Mouse (Mus musculus) MEL (cell line): ENCODE data around the gene Qrich1. TPM values are rescaled to one million over a fixed set of nuclear protein-coding genes. Genes with fewer than 3 reads are reported as not detected.

Experiments
- DNase-seq: peaks from one replicate; pipeline ENCODE4 v3.0.0; 2011; ENCODE audit warnings: low read depth, low spot score
- H3K27ac ChIP-seq: 2 replicates; pipeline ENCODE4 v1.5.1; 2012; ENCODE audit warnings: low read depth, mild to moderate bottlenecking, control low read depth, low read length, moderate library complexity; ENCODE audit not compliant: control insufficient read depth
- H3K27me3 ChIP-seq, 2 experiments: fragments of 150-350 bp in 1 of 2; sonication (generic) in 1 of 2; 2 replicates each; pipeline ENCODE4 v1.6.1; 2012; ENCODE audit warnings: low read length in 2 of 2, mild to moderate bottlenecking in 2 of 2, improper control_type of control experiment in 1 of 2, moderate library complexity in 1 of 2; ENCODE audit not compliant: insufficient read depth in 2 of 2, control insufficient read depth in 1 of 2
- H3K36me3 ChIP-seq, 2 experiments: 2 replicates each; pipeline ENCODE4 v1.6.1; 2012 to 2014; ENCODE audit warnings: low read length in 2 of 2, improper control_type of control experiment in 1 of 2, inconsistent platforms in 1 of 2, mild to moderate bottlenecking in 1 of 2; ENCODE audit not compliant: insufficient read depth in 2 of 2, control insufficient read depth in 1 of 2
- H3K4me1 ChIP-seq, 2 experiments: fragments of 150-350 bp in 1 of 2; sonication (generic) in 1 of 2; 2 replicates each; pipeline ENCODE4 v1.6.1; 2012; ENCODE audit warnings: low read length in 2 of 2, improper control_type of control experiment in 1 of 2, mild to moderate bottlenecking in 1 of 2; ENCODE audit not compliant: insufficient read depth in 2 of 2, control insufficient read depth in 1 of 2
- H3K4me3 ChIP-seq, 2 experiments: fragments of 150-350 bp in 1 of 2; sonication (generic) in 1 of 2; 2 replicates each; pipeline ENCODE4 v1.5.1; 2012; ENCODE audit warnings: low read depth in 2 of 2, low read length in 2 of 2, mild to moderate bottlenecking in 2 of 2, moderate library complexity in 2 of 2, control low read depth in 1 of 2, improper control_type of control experiment in 1 of 2; ENCODE audit not compliant: control insufficient read depth in 1 of 2, insufficient read depth in 1 of 2
- H3K79me2 ChIP-seq: 2 replicates; pipeline ENCODE4 v1.6.1; 2012; ENCODE audit warnings: mild to moderate bottlenecking, low read length, moderate library complexity; ENCODE audit not compliant: control insufficient read depth, poor library complexity, insufficient read depth
- H3K9ac ChIP-seq: 2 replicates; pipeline ENCODE4 v1.6.1; 2012; ENCODE audit warnings: low read depth, mild to moderate bottlenecking, control low read depth, low read length, moderate library complexity; ENCODE audit not compliant: control insufficient read depth, poor library complexity, severe bottlenecking
- H3K9me3 ChIP-seq: fragments of 150-350 bp; sonication (generic); replicated peaks from 2 replicates; pipeline ENCODE4 v1.6.1; 2012; ENCODE audit warnings: mild to moderate bottlenecking, low read length, improper control_type of control experiment, moderate library complexity; ENCODE audit not compliant: insufficient read depth
- CHD1 ChIP-seq: IDR thresholded peaks from 2 replicates; pipeline ENCODE4 v1.6.1; 2012; ENCODE audit warnings: low read depth, mild to moderate bottlenecking, inconsistent platforms, low read length, improper control_type of control experiment
- CTCF ChIP-seq, 3 experiments: IDR thresholded peaks in 2 of 3; conservative IDR thresholded peaks in 1 of 3; 2 replicates each; pipeline ENCODE4 v1.5.1; 2011 to 2012; ENCODE audit warnings: low read length in 3 of 3, low read depth in 2 of 3, mild to moderate bottlenecking in 2 of 3, improper control_type of control experiment in 1 of 3, inconsistent platforms in 1 of 3, mixed read lengths in 1 of 3, moderate library complexity in 1 of 3; ENCODE audit not compliant: control insufficient read depth in 1 of 3, insufficient read depth in 1 of 3, poor library complexity in 1 of 3, severe bottlenecking in 1 of 3
- E2F4 ChIP-seq: IDR thresholded peaks from 2 replicates; pipeline ENCODE4 v1.6.1; 2011; ENCODE audit warnings: low read depth, low read length, improper control_type of control experiment, borderline replicate concordance
- ETS1 ChIP-seq: IDR thresholded peaks from 2 replicates; pipeline ENCODE4 v1.6.1; 2012; ENCODE audit warnings: low read depth, mild to moderate bottlenecking, inconsistent platforms, low read length, improper control_type of control experiment, moderate library complexity
- GABPA ChIP-seq: IDR thresholded peaks from 2 replicates; pipeline ENCODE4 v1.6.1; 2012; ENCODE audit warnings: low read depth, mild to moderate bottlenecking, inconsistent platforms, low read length, improper control_type of control experiment, moderate library complexity
- HCFC1 ChIP-seq: IDR thresholded peaks from 2 replicates; pipeline ENCODE4 v1.6.1; 2012; ENCODE audit warnings: low read depth, mild to moderate bottlenecking, inconsistent platforms, low read length, improper control_type of control experiment, moderate library complexity
- MAFK ChIP-seq: IDR thresholded peaks from 2 replicates; pipeline ENCODE4 v1.6.1; 2011; ENCODE audit warnings: low read depth, mild to moderate bottlenecking, low read length, improper control_type of control experiment, borderline replicate concordance
- MAX ChIP-seq: IDR thresholded peaks from 2 replicates; pipeline ENCODE4 v1.6.1; 2011; ENCODE audit warnings: low read length, improper control_type of control experiment
- MYB ChIP-seq: IDR thresholded peaks from 2 replicates; pipeline ENCODE4 v1.6.1; 2011; ENCODE audit warnings: mild to moderate bottlenecking, low read depth, low read length, improper control_type of control experiment
- POLR2A ChIP-seq, 2 experiments: IDR thresholded peaks; 2 replicates each; pipeline ENCODE4 v1.6.1; 2011 to 2012; ENCODE audit warnings: low read length in 2 of 2, mild to moderate bottlenecking in 2 of 2, control low read depth in 1 of 2, improper control_type of control experiment in 1 of 2, low read depth in 1 of 2, moderate library complexity in 1 of 2; ENCODE audit not compliant: control insufficient read depth in 1 of 2, insufficient read depth in 1 of 2, poor library complexity in 1 of 2
- POLR2AphosphoS2 ChIP-seq: IDR thresholded peaks from 2 replicates; pipeline ENCODE4 v1.6.1; 2011; ENCODE audit warnings: low read length, improper control_type of control experiment
- POLR2AphosphoS5 ChIP-seq: IDR thresholded peaks from 2 replicates; pipeline ENCODE4 v1.6.1; 2012; ENCODE audit warnings: low read depth, borderline replicate concordance, mild to moderate bottlenecking, inconsistent platforms, low read length, moderate library complexity, mixed read lengths
- RCOR1 ChIP-seq: IDR thresholded peaks from 2 replicates; pipeline ENCODE4 v1.6.1; 2012; ENCODE audit warnings: low read depth, mild to moderate bottlenecking, inconsistent platforms, low read length, improper control_type of control experiment
- SIN3A ChIP-seq: IDR thresholded peaks from 2 replicates; pipeline ENCODE4 v1.6.1; 2012; ENCODE audit warnings: low read length, improper control_type of control experiment, inconsistent platforms
- TCF12 ChIP-seq: IDR thresholded peaks from 2 replicates; pipeline ENCODE4 v1.6.1; 2014; ENCODE audit warnings: low read depth, mild to moderate bottlenecking, inconsistent platforms, low read length, improper control_type of control experiment, moderate library complexity
- USF1 ChIP-seq: IDR thresholded peaks from 2 replicates; pipeline ENCODE4 v1.6.1; 2014; ENCODE audit warnings: low read depth, mild to moderate bottlenecking, inconsistent platforms, low read length, improper control_type of control experiment, moderate library complexity
- USF2 ChIP-seq, 2 experiments: IDR thresholded peaks; 2 replicates each; pipeline ENCODE4 v1.6.1; 2011 to 2012; ENCODE audit warnings: improper control_type of control experiment in 2 of 2, low read length in 2 of 2, borderline replicate concordance in 1 of 2, inconsistent platforms in 1 of 2, low read depth in 1 of 2, mild to moderate bottlenecking in 1 of 2; ENCODE audit not compliant: insufficient read depth in 1 of 2
- ZMIZ1 ChIP-seq: IDR thresholded peaks from 2 replicates; pipeline ENCODE4 v1.6.1; 2012; ENCODE audit warnings: low read depth, mild to moderate bottlenecking, inconsistent platforms, low read length, improper control_type of control experiment, moderate library complexity
- ZNF384 ChIP-seq: IDR thresholded peaks from 2 replicates; pipeline ENCODE4 v1.6.1; 2012; ENCODE audit warnings: low read depth, mild to moderate bottlenecking, inconsistent platforms, low read length, improper control_type of control experiment
- polyA plus RNA-seq, 2 experiments: library from polyadenylated mRNA; stranded (reverse) in 1 of 2; unstranded in 1 of 2; fragments of >175 nt in 1 of 2; fragments of >200 nt in 1 of 2; gene quantifications; 2 replicates each; pipeline versions ENCODE4 v1.2.1 to v1.2.4; 2012; ENCODE audit warnings: low replicate concordance in 2 of 2, low read depth in 1 of 2; ENCODE audit not compliant: insufficient read length in 2 of 2, insufficient read depth in 1 of 2, missing spikeins in 1 of 2
- total RNA-seq: library from RNA; depleted of rRNA; stranded (reverse); fragments of 300-350 nt; gene quantifications from 2 replicates; pipeline ENCODE4 v1.2.3, GENCODE M21; 2012

Qrich1 gene
- total and polyA plus RNA-seq, 3 experiments = 84.5 to 161 (median 126) TPM

- no peak for DNase-seq
- Histone ChIP-seq H3K4me1 (no peaks in the 10 kb centered on the region), H3K9ac (no peak overlapping the region), H3K4me3 (no peak overlapping the region), H3K36me3 (no peaks in the 10 kb centered on the region)
- TF ChIP-seq ETS1 (no peak), ZMIZ1 (no peak), MAFK (no peak), POLR2AphosphoS2 (no peak), E2F4 (no peak), GABPA (no peak), SIN3A (no peak), RCOR1 (no peak), USF1 (no peak), CTCF (IDR thresholded peaks at IDR 0.05 in 2 of 3, conservative IDR thresholded peaks at IDR 0.05 in 1 of 3; ENCODE audit: control insufficient read depth in 1 of 3, insufficient read depth in 1 of 3, low read depth in 2 of 3, low read length in 3 of 3, poor library complexity in 1 of 3, severe bottlenecking in 1 of 3) (no peak), HCFC1 (no peak), POLR2AphosphoS5 (no peak), MYB (no peak), USF2 (IDR thresholded peaks at IDR 0.05; ENCODE audit: borderline replicate concordance in 1 of 2, insufficient read depth in 1 of 2, low read depth in 1 of 2, low read length in 2 of 2) (no peak), TCF12 (no peak), MAX (no peak), ZNF384 (no peak)
- TF ChIP-seq, all 39 proteins: peak for 0
- Histone ChIP-seq H3K79me2 (no peaks in the 10 kb centered on the region), H3K27me3 (no peaks in the 10 kb centered on the region), H3K27ac (no peak overlapping the region), H3K9me3 (no peaks in the 10 kb centered on the region)
Measured at GRCm38 (mm10) chr9:108469845-108470244, 46.8 kb upstream of the Qrich1 start.

GRCm38 (mm10) chr9:108474528-108474927, 42.1 kb upstream of the Qrich1 start:
- H3K27me3 ChIP-seq = no peaks in the 10 kb centered on the region
- DNase-seq = peak; percentile 30
- H3K36me3 ChIP-seq = no peaks in the 10 kb centered on the region; a peak in 1 of 4 replicates
- H3K4me3 ChIP-seq = no peak overlapping the region
- TF ChIP-seq POLR2A (IDR thresholded peaks at IDR 0.05; ENCODE audit: control insufficient read depth in 1 of 2, insufficient read depth in 1 of 2, low read depth in 1 of 2, low read length in 2 of 2, poor library complexity in 1 of 2) (no peak), CHD1 (no peak), MAFK (no peak)
- TF ChIP-seq, all 39 proteins: peak for 0
- no peak overlapping the region for H3K27ac ChIP-seq
- no peaks in the 10 kb centered on the region for H3K79me2 ChIP-seq
- no peak overlapping the region for H3K9ac ChIP-seq
- peaks cover 0 to 2% of the 10 kb centered on the region in 2 experiments; a peak in 1 of 4 replicates for H3K4me1 ChIP-seq
- no peaks in the 10 kb centered on the region for H3K9me3 ChIP-seq
